Mouse (Mus musculus) heart, postnatal 10 days (tissue): ENCODE measurements around the gene Plscr4. TPM values are rescaled to one million over a fixed set of nuclear protein-coding genes. Genes with fewer than 3 reads are reported as not detected.

Source experiments
- DNase-seq, 2 experiments: peaks; one replicate each; pipeline ENCODE4 v3.0.0; 2021
- intact Hi-C: fragments of 180-260 bp; cut with DNase I; formaldehyde crosslinking; loops from one replicate; pipeline ENCODE4 v1.15.1; 2025
- total RNA-seq, 2 experiments: library from RNA; stranded (reverse); gene quantifications; 2 replicates each; pipeline ENCODE4 v1.2.3; 2021

Gene Plscr4
- total RNA-seq, 2 experiments from 2014 or later = 13.8 to 15.9 TPM

GRCm38 (mm10) chr9:92499710-92500410 lies 42.7 kb downstream of the Plscr4 start:
- intact Hi-C loops = loop anchor here (1.0 to 5.0 kb wide), 5 partner anchors 37 to 379 kb away; no protein-coding TSS in a partner anchor
- DNase-seq = peak; percentile 88 to 94

DNA sequence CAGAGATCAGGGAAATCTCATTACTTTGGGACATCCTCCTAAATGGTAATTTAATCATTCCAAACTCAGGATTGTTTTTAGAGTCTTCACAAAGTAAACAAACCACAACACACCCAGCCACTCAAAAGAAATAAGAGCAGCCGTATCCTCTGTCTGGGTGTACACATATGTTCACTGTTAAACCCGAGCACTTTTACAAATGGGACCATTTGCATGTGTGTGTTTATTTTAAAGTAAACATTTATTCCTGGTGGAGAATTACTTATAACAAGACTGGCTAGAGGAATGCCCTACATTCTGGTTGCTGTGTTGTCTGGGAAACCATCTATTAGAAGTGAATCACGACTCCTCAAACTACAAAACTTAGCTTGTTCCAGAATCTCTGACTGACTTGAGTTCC lies 47.1 kb downstream of the Plscr4 start:
- intact Hi-C loops = loop anchor here (5.0 kb wide), 1 partner anchor 33 kb away; no protein-coding TSS in a partner anchor
- no peak for DNase-seq

DNA sequence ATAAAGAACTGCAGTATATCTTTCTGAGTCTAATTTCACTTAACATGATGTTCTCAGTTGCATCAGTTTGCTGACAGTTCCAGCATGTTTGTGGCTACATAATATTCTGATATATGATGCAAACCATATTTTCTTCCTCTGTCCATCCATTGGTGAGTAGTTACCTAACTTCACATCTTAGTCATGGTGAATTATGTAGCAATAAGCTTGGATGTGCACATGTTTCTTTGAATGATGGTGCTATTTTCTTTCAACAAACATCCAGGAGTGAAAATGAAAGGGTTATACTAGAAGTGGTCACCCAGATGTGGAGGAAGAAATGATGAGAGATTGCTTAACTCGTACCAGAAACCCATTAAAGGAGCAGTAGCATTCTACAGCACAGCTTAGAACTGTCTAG lies 47.7 kb downstream of the Plscr4 start:
- no peak for DNase-seq
- intact Hi-C loops = loop anchor here (5.0 kb wide), 1 partner anchor 32 kb away; no protein-coding TSS in a partner anchor

- intact Hi-C loops = no loop called here
- no peak for DNase-seq
Measured at GRCm38 (mm10) chr9:92511696-92512095, 54.5 kb downstream of the Plscr4 start.

DNA sequence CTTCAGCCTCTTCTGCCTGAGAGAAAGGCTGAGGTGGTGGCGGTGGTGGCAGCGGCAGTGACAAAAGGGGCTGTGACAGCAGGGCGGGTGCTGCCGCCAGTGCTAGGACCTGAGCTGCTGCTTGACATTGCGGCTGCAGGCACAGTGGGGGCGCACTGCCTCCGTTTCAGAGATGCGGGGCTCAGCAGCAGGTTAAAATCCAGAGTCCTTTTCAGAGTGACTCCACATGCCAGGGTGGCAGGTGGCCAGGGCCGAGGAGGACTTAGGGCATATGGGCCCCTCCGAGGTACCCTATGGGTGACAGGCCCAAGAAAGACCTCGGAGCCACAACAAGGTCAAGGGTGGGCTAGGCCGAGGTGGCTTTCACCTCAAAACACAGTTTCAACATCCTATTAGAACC lies 59.9 kb downstream of the Plscr4 start:
- DNase-seq = no peak
- intact Hi-C loops = no loop called here

DNA sequence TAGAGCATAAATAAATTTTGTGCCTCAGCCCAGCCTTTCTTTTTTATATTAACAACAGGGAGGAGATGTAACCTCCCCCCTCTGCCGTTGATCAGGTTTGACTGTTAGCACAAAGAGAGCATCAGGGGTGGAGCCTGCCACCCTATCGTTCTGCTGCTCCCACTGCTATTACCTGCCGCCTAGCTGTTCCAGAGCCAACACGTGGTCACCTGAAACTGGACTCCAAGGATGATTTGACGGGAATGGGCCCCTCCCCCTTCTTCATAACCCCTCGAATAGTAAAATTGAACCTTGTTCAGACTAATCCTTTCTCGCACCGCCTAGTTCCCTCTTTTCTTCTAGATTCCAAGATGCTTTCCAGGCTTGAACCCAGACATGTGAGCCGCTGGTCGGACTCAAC lies 63.6 kb downstream of the Plscr4 start:
- no peak for DNase-seq
- intact Hi-C loops = no loop called here

DNA sequence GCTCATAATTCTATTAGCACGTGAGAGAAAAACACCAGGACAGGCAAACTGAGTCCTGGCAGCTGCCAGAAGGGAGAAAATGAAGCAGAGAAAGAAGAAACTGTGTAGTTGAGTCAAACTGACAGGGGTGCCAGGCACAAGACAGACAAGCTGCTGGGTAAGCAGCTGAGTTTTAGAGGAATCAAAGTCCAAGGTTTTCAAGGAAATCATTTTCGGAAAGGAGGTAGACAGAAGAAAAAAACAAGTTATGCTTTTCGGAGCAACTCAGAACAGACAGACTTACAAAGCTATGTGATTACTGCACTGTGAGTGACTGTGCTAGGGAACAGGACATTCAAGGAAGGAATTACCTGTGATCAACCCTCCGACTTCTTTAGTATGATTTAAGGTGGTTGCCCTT lies 67.3 kb downstream of the Plscr4 start:
- DNase-seq = no peak
- intact Hi-C loops = no loop called here

DNA sequence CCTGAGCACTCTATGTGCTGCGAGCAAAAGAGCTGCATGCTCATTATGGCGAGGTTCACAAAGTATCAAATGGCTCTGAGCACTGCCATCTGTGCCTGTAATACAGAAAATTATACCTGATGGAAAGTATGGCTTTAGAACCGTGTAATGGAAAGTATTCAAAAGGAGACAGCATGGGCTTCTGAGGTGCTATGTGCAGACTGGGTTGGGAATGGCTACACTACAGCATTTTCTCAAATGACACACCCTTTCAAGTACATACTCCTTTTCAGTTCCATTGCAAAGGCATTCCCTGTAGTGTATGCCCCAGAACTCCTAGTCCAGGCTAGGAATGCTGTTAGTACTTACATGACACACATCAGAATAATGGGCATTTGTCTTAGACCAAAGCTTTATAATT lies 72.9 kb downstream of the Plscr4 start:
- intact Hi-C loops = no loop called here

DNA sequence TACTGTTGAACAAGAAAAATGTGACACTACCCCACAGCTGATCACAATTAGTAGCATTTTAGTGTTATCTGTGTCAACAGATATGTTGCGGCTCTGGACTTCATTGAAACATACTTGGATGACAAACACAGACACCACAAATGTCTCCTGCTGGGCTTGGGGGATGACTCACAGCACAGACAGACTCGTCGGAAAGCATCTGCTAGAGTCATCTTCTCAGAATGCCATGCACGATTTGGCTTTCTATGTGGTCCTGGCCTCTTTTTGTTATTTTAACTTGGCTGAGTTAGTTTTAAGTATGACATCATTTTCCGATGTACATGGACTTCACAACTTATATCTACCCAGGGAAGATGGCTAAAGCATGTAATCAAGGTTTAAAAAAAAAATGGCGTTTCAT lies 80.6 kb downstream of the Plscr4 start:
- intact Hi-C loops = loop anchor here (5.0 kb wide), 1 partner anchor 35 kb away; no protein-coding TSS in a partner anchor

More for the DNA sequence above, 72.9 kb downstream of the Plscr4 start:
- DNase-seq = no peak

DNA sequence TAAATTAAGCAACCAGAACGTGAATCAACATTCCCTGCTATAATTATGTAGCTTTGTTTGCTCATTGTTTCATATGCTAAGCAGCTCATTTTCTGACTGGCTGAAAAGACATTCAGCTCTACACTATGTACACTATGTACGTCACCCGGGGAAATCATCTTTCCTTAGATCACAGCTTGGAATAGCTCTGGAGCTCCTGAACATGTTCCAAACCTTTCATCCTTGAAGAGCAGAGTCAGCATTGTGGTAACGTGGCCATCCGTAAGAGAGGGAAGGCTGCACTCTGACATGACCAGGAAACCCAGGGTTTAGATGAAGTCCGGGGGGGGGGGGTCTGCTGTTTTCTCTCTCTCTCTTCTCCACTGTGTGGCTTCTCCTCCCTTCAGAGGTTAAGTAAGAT lies 81.0 kb downstream of the Plscr4 start:
- DNase-seq = no peak
- intact Hi-C loops = loop anchor here (5.0 kb wide), 1 partner anchor 36 kb away; no protein-coding TSS in a partner anchor

More for the DNA sequence above, 80.6 kb downstream of the Plscr4 start:
- DNase-seq = no peak

Other genes with a start within 250 kb of the Plscr4 start
- 10 to 100 TPM; 14.5 to 16.7 TPM for gene Plscr1, start 207.6 kb upstream of the Plscr4 start, total RNA-seq
- 10 to 100 TPM; 21.5 to 24.8 TPM for gene Plscr2, start 181.8 kb upstream of the Plscr4 start, total RNA-seq
- gene 1700057G04Rik, start 148.0 kb upstream of the Plscr4 start, total RNA-seq = not detected
- gene Plod2, start 84.8 kb downstream of the Plscr4 start, total RNA-seq = 10 to 100 TPM; 22.8 to 23.9 TPM